Mouse (Mus musculus): ENCODE results near the gene Kctd19. TPM values are rescaled to one million over a fixed set of nuclear protein-coding genes. Genes with fewer than 3 reads are reported as not detected.

Kctd19 gene
- polyA plus RNA-seq, 1 experiment from 2014 or later = not detected

GRCm38 (mm10) chr8:105404496-105404895 is 8.8 kb downstream of the Kctd19 start:
- H3K4me2 ChIP-seq (replicated peaks; ENCODE audit: low read depth, low read length) = no peak overlapping the region
- H3K27me3 ChIP-seq (ENCODE audit: control insufficient read depth, insufficient read depth, low read length) = no peaks in the 10 kb centered on the region
- WGBS = 70% methylated on average over 1 of the region's 1 CpGs
- H3K9ac ChIP-seq (ENCODE audit: low read depth, low read length) = no peak overlapping the region
- no peak for ATAC-seq (ENCODE audit: low FRiP score, low TSS enrichment)
- H3K9me3 ChIP-seq (ENCODE audit: control insufficient read depth, low read length) = 0 out of 2 replicates have a peak, but pooled peaks cover 2% of the 10 kb centered on the region
- H3K4me3 ChIP-seq (ENCODE audit: low read length) = no peak overlapping the region
- no peak overlapping the region for H3K27ac ChIP-seq (ENCODE audit: low read depth, low read length)
- no peaks in the 10 kb centered on the region for H3K36me3 ChIP-seq (ENCODE audit: control insufficient read depth, insufficient read depth, low read length)
- no peaks in the 10 kb centered on the region for H3K4me1 ChIP-seq (ENCODE audit: control insufficient read depth, insufficient read depth, low read length)

DNA sequence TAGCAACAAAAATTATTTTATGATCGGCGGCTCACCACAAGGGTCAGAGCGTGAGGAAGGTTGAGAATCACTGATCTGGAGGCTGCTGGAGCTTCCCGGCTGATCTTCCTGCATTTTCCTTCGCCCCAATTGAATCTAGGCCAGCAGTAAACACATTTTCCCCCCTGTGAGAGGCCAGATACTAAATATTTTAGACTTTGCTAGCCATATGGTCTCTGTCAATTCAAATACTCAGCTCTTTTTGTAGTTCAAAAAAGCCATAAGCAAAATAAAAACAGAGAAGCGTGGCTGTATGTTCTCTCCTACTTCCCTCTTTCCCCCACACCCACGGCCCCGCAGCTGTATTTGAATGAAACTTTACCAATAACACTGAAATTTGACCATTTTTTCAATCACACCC is 9.8 kb downstream of the Kctd19 start:
- Histone ChIP-seq H3K4me1 (ENCODE audit: control insufficient read depth, insufficient read depth, low read length) (no peaks in the 10 kb centered on the region), H3K27me3 (ENCODE audit: control insufficient read depth, insufficient read depth, low read length) (no peaks in the 10 kb centered on the region), H3K36me3 (ENCODE audit: control insufficient read depth, insufficient read depth, low read length) (no peaks in the 10 kb centered on the region), H3K27ac (ENCODE audit: low read depth, low read length) (no peak overlapping the region), H3K9me3 (ENCODE audit: control insufficient read depth, low read length) (0 out of 2 replicates have a peak, but pooled peaks cover 2% of the 10 kb centered on the region), H3K4me2 (replicated peaks; ENCODE audit: low read depth, low read length) (no peak overlapping the region), H3K9ac (ENCODE audit: low read depth, low read length) (no peak overlapping the region), H3K4me3 (ENCODE audit: low read length) (no peak overlapping the region)
- ATAC-seq (ENCODE audit: low FRiP score, low TSS enrichment) = no peak
- 75% methylated on average over 8 of the region's 8 CpGs for WGBS

DNA sequence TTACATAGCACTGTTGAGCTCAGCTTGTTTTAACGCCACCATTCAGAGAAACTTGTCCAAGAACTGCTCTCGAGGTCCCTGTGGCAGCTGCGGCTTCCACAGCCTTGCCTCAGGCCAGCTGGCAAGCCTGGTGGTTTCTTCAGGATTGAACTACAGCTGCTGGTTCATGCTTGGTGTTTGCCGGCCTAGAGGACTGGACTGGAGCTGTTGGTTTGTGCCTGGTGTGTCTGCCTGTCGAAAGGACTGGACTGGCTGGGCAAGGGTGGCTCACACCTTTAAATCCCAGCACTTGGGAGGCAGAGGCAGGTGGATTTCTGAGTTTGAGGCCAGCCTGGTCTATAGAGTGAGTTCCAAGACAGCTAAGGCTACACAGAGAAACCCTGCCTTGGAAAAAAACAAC is 13.3 kb downstream of the Kctd19 start:
- Histone ChIP-seq H3K4me3 (ENCODE audit: low read length) (no peak overlapping the region), H3K4me1 (ENCODE audit: control insufficient read depth, insufficient read depth, low read length) (no peaks in the 10 kb centered on the region), H3K27ac (ENCODE audit: low read depth, low read length) (no peak overlapping the region), H3K27me3 (ENCODE audit: control insufficient read depth, insufficient read depth, low read length) (no peaks in the 10 kb centered on the region), H3K36me3 (ENCODE audit: control insufficient read depth, insufficient read depth, low read length) (no peaks in the 10 kb centered on the region), H3K9me3 (ENCODE audit: control insufficient read depth, low read length) (0 out of 2 replicates have a peak, but pooled peaks cover 2% of the 10 kb centered on the region), H3K9ac (ENCODE audit: low read depth, low read length) (no peak overlapping the region), H3K4me2 (replicated peaks; ENCODE audit: low read depth, low read length) (no peak overlapping the region)
- 87% methylated on average over 5 of the region's 5 CpGs for WGBS
- ATAC-seq (ENCODE audit: low FRiP score, low TSS enrichment) = no peak

DNA sequence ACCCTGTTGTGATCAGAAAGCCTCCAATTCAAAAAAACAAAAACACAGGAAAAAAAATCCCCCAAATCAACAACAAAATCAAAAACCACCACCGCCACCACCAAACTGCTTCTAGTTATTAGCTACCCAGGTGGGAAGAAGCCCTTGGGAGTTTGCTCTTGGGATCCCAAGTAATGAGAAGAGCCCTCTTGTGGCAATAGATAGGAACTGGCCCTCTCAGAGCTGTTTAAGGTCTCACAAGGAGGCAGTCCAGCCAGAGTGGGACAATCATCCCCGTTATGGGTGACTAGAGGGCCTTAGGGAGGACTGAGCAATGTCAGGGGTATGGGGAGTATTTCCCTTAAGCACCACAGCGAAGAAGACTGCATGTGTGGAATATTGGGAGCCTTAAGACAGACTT is 15.6 kb downstream of the Kctd19 start:
- no peak for ATAC-seq (ENCODE audit: low FRiP score, low TSS enrichment)
- Histone ChIP-seq H3K27me3 (ENCODE audit: control insufficient read depth, insufficient read depth, low read length) (no peaks in the 10 kb centered on the region), H3K4me3 (ENCODE audit: low read length) (no peak overlapping the region), H3K4me2 (replicated peaks; ENCODE audit: low read depth, low read length) (no peak overlapping the region), H3K36me3 (ENCODE audit: control insufficient read depth, insufficient read depth, low read length) (no peaks in the 10 kb centered on the region), H3K27ac (ENCODE audit: low read depth, low read length) (no peak overlapping the region), H3K9me3 (ENCODE audit: control insufficient read depth, low read length) (0 out of 2 replicates have a peak, but pooled peaks cover 2% of the 10 kb centered on the region), H3K9ac (ENCODE audit: low read depth, low read length) (no peak overlapping the region), H3K4me1 (ENCODE audit: control insufficient read depth, insufficient read depth, low read length) (no peaks in the 10 kb centered on the region)
- WGBS = 31% methylated on average over 3 of the region's 3 CpGs

DNA sequence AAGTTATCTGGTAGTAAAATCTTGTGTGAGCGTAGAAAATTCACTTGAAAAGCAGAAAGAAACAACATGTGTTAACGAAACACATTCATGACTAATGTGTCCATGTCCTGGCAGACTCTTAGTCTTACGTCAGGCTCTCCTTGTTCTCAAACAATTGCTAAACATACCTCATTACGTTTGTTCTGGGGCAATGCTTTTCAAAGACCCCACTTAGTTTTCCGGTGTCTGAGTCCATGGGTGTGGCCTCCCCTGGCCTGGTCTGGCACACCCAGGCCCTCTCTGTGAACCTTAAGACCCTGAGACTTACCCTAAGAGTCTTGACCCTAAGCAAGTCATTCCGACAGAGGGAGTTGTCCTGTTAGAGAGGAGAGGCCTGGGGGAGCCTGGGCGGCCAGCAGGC is 19.4 kb downstream of the Kctd19 start:
- no peak overlapping the region for H3K9ac ChIP-seq (ENCODE audit: low read depth, low read length)
- ATAC-seq (ENCODE audit: low FRiP score, low TSS enrichment) = no peak
- no peaks in the 10 kb centered on the region for H3K36me3 ChIP-seq (ENCODE audit: control insufficient read depth, insufficient read depth, low read length)
- no peak overlapping the region for H3K4me3 ChIP-seq (ENCODE audit: low read length)
- H3K27me3 ChIP-seq (ENCODE audit: control insufficient read depth, insufficient read depth, low read length) = no peaks in the 10 kb centered on the region
- H3K4me2 ChIP-seq (replicated peaks; ENCODE audit: low read depth, low read length) = no peak overlapping the region
- 79% methylated on average over 7 of the region's 7 CpGs for WGBS
- no peak overlapping the region for H3K27ac ChIP-seq (ENCODE audit: low read depth, low read length)
- H3K4me1 ChIP-seq (ENCODE audit: control insufficient read depth, insufficient read depth, low read length) = no peaks in the 10 kb centered on the region
- H3K9me3 ChIP-seq (ENCODE audit: control insufficient read depth, low read length) = no peaks in the 10 kb centered on the region

- no peaks in the 10 kb centered on the region for H3K9me3 ChIP-seq (ENCODE audit: control insufficient read depth, low read length)
- 85% methylated on average over 12 of the region's 12 CpGs for WGBS
- no peaks in the 10 kb centered on the region for H3K36me3 ChIP-seq (ENCODE audit: control insufficient read depth, insufficient read depth, low read length)
- no peaks in the 10 kb centered on the region for H3K27me3 ChIP-seq (ENCODE audit: control insufficient read depth, insufficient read depth, low read length)
- no peak overlapping the region for H3K27ac ChIP-seq (ENCODE audit: low read depth, low read length)
- no peak overlapping the region for H3K4me2 ChIP-seq (replicated peaks; ENCODE audit: low read depth, low read length)
- H3K4me3 ChIP-seq (ENCODE audit: low read length) = no peak overlapping the region
- H3K4me1 ChIP-seq (ENCODE audit: control insufficient read depth, insufficient read depth, low read length) = 0 out of 2 replicates have a peak, but pooled peaks cover 2% of the 10 kb centered on the region
- ATAC-seq (ENCODE audit: low FRiP score, low TSS enrichment) = no peak
- no peak overlapping the region for H3K9ac ChIP-seq (ENCODE audit: low read depth, low read length)
Measured at GRCm38 (mm10) chr8:105393089-105393787, 20.1 kb downstream of the Kctd19 start.

DNA sequence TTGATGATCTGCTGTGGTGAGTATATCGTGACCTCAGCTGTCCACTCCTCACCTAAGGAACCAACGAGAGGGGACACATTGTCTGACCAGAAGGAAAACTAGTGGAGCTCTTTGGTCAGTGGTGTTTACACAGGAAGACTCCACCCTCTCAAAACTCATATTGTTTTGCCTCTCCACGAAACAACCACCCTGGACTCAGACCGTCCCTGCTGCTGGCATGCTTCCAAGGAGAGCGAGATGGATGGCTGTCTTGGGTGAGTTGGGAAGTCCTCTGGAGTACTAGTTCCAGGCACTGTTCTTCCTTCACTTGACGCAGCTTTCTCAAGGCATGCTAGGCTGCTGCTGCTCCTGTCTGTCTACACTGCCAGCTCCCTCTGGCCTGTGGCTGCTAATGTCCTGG is 24.2 kb downstream of the Kctd19 start:
- ATAC-seq (ENCODE audit: low FRiP score, low TSS enrichment) = no peak

GRCm38 (mm10) chr8:105387151-105387550 is 26.2 kb downstream of the Kctd19 start:
- H3K4me1 ChIP-seq (ENCODE audit: control insufficient read depth, insufficient read depth, low read length) = peaks cover 10% of the 10 kb centered on the region; the same call in 1 of the 2 replicates
- H3K4me3 ChIP-seq (ENCODE audit: low read length) = no peak overlapping the region
- no peaks in the 10 kb centered on the region for H3K36me3 ChIP-seq (ENCODE audit: control insufficient read depth, insufficient read depth, low read length)
- no peak for ATAC-seq (ENCODE audit: low FRiP score, low TSS enrichment)
- no peak overlapping the region for H3K9ac ChIP-seq (ENCODE audit: low read depth, low read length)
- H3K4me2 ChIP-seq (replicated peaks; ENCODE audit: low read depth, low read length) = no peak overlapping the region
- H3K27ac ChIP-seq (ENCODE audit: low read depth, low read length) = no peak overlapping the region
- H3K27me3 ChIP-seq (ENCODE audit: control insufficient read depth, insufficient read depth, low read length) = no peaks in the 10 kb centered on the region
- no peaks in the 10 kb centered on the region for H3K9me3 ChIP-seq (ENCODE audit: control insufficient read depth, low read length)
- WGBS = 54% methylated on average over 1 of the region's 1 CpGs

More for the DNA sequence above, 24.2 kb downstream of the Kctd19 start:
- Histone ChIP-seq H3K4me1 (ENCODE audit: control insufficient read depth, insufficient read depth, low read length) (peaks cover 10% of the 10 kb centered on the region; the same call in 1 of the 2 replicates), H3K4me2 (replicated peaks; ENCODE audit: low read depth, low read length) (no peak overlapping the region), H3K9me3 (ENCODE audit: control insufficient read depth, low read length) (no peaks in the 10 kb centered on the region), H3K27me3 (ENCODE audit: control insufficient read depth, insufficient read depth, low read length) (no peaks in the 10 kb centered on the region), H3K36me3 (ENCODE audit: control insufficient read depth, insufficient read depth, low read length) (no peaks in the 10 kb centered on the region), H3K27ac (ENCODE audit: low read depth, low read length) (no peak overlapping the region), H3K9ac (ENCODE audit: low read depth, low read length) (no peak overlapping the region), H3K4me3 (ENCODE audit: low read length) (no peak overlapping the region)
- 64% methylated on average over 6 of the region's 6 CpGs for WGBS

DNA sequence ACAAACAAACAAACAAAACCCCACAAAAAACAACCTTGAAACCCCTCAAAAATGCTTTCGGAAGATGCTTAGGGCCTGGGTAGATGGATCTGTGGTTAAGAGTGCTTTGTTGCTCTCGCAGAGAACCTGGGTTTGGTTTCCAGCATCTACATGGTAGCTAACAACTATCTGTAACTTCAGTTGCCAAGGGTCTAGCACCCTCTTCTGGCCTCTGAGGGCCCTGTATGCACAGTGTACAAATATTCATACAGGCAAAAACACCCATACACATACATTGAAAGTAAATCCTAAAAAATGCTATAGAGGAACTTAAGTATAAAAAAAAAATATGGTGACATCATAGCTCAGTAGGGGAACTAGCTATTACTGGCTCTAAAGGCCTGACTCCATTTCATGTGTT is 29.2 kb downstream of the Kctd19 start:
- Histone ChIP-seq H3K4me1 (ENCODE audit: control insufficient read depth, insufficient read depth, low read length) (peaks cover 10% of the 10 kb centered on the region; the same call in 1 of the 2 replicates), H3K4me3 (ENCODE audit: low read length) (no peak overlapping the region), H3K9ac (ENCODE audit: low read depth, low read length) (no peak overlapping the region), H3K27me3 (ENCODE audit: control insufficient read depth, insufficient read depth, low read length) (no peaks in the 10 kb centered on the region), H3K9me3 (ENCODE audit: control insufficient read depth, low read length) (no peaks in the 10 kb centered on the region), H3K4me2 (replicated peaks; ENCODE audit: low read depth, low read length) (no peak overlapping the region), H3K27ac (ENCODE audit: low read depth, low read length) (no peak overlapping the region), H3K36me3 (ENCODE audit: control insufficient read depth, insufficient read depth, low read length) (no peaks in the 10 kb centered on the region)
- WGBS = 94% methylated on average over 2 of the region's 2 CpGs
- no peak for ATAC-seq (ENCODE audit: low FRiP score, low TSS enrichment)

Data from kidney, embryonic 14.5 days (tissue).